Mouse (Mus musculus) hematopoietic stem cell, adult 5-6 weeks (primary cell): ENCODE measurements around the gene AI837181. TPM values are rescaled to one million over a fixed set of nuclear protein-coding genes. Genes with fewer than 3 reads are reported as not detected.
A peak's percentile ranks its signal among the peaks of the same experiment; 100 is the strongest.

Experiments used
- ATAC-seq, 2 experiments: fragments of 125-278 bp in 1 of 2; replicated peaks in 1 of 2; 2 replicates each; pipeline ENCODE4 v1.8.0; 2016 to 2017; ENCODE audit warnings: inconsistent platforms in 2 of 2, mild to moderate bottlenecking in 2 of 2, moderate number of reproducible peaks in 2 of 2, low read depth in 1 of 2, moderate TSS enrichment in 1 of 2; ENCODE audit not compliant: low FRiP score in 2 of 2, poor library complexity in 2 of 2, severe bottlenecking in 2 of 2, insufficient read depth in 1 of 2, low TSS enrichment in 1 of 2
- total RNA-seq: library from RNA; stranded (forward); fragments of 172-1452, 232-1000 nt; gene quantifications from 2 replicates; pipeline ENCODE4 v1.2.3, GENCODE M21; 2017

AI837181 gene
- total RNA-seq, 1 experiment from 2014 or later, result 14.3 TPM

DNA sequence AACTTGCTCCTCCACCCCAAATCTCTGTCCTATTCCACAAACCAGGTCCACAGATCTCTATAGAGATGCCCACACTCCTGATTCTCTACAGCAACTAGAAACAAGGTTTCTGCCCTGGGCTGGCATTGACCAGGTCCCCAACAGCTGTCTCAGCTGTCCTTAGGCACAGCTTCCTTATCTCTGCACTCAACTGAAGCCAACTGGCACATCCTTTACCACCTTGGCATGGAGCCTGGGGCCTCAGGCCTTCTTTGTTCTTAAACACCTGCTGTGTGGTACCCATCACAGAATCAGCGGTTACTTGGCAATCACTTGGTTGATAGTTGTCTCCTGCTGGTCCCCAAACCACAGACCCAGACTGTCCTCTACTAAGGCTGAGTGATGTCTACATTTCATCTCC is 5.5 kb downstream of the AI837181 start:
- ATAC-seq, result no peak

DNA sequence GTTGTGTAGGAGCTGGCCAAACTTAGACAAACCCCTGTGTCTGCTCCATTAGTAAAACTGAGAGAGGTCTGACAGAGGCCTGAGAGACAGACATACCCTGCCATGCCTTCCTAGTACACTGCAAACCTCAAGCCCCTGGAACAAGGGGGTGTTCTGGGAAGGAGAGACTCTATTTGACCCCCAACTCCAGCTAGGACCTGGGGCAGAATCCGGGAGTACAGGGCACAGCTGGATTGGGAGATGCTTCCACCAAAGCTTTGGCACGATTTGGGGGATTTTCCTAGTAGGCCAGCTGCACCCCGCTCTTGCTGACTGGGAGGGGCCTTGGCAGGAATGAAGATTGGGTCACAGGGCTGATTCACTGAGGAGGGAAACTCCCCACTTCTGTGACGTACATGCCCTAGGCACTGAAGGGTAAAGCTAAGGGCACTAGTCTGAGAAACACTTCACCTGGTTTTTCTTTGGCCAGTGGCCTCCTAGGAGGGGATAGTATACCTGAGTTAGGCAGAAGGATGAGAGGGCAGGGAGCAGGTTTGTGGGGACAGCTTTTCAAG is 7.0 kb downstream of the AI837181 start:
- ATAC-seq, result no peak

GRCm38 (mm10) chr19:5432992-5433852 is 8.3 kb downstream of the AI837181 start:
- ATAC-seq, result peak; percentile 63 to 76

GRCm38 (mm10) chr19:5433951-5434350 is 9.0 kb downstream of the AI837181 start:
- no peak for ATAC-seq

- ATAC-seq, result peak in 1 of 2 experiments; percentile 11; a peak in 1 of 4 replicates
Measured at GRCm38 (mm10) chr19:5444371-5444908, 19.5 kb downstream of the AI837181 start.

- no peak for ATAC-seq
Measured at GRCm38 (mm10) chr19:5444954-5445353, 20.0 kb downstream of the AI837181 start.

GRCm38 (mm10) chr19:5445747-5446146 is 20.8 kb downstream of the AI837181 start:
- ATAC-seq, result no peak

GRCm38 (mm10) chr19:5447515-5448353 is 22.8 kb downstream of the AI837181 start, which contains the start of gene Fosl1:
Gene Fosl1, plus strand, starts transcription at chr19:5447547.
- peak; percentile 79 to 82 for ATAC-seq

DNA sequence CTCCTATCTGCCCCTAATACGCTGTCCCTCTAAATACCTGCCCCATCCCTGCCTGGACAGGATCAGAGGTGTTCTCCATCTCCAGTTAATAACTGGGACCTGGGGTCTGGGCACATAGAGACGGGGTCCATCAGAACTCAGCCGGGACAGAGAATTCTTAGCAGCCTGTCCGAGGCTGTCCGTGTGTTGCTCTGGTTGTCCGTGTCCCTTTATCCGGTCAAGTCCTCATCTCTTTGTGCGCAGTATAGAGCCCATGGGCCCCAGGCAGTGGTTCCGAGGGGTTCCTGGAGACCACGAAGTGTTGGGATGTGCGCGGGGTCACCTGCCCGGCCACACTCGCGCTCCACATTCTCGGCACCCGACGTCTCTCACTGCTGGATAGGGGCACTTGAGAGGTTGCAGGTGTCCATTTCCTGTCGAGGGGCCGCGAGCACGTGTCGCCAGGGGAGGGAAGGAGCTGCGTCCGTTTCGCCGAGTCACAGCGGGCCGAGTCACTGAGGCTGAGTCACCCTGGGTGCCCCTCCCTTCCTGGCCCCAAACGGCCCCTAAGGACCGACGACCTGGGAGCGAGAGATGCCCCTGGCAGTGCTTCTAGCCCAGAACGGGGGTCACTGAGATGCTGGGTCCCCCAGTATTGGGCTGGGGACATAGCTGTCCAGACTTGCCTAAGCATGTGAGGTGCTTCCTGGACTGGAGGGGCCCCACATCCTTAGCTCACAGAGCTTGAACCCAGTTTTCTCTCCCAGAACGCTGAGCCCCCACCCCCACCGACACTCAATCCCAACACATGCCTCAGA is 23.6 kb downstream of the AI837181 start:
- ATAC-seq, result peak; percentile 38 to 63; a peak in 2 of 4 replicates

- no peak for ATAC-seq
Measured at GRCm38 (mm10) chr19:5449673-5450072, 24.7 kb downstream of the AI837181 start.

DNA sequence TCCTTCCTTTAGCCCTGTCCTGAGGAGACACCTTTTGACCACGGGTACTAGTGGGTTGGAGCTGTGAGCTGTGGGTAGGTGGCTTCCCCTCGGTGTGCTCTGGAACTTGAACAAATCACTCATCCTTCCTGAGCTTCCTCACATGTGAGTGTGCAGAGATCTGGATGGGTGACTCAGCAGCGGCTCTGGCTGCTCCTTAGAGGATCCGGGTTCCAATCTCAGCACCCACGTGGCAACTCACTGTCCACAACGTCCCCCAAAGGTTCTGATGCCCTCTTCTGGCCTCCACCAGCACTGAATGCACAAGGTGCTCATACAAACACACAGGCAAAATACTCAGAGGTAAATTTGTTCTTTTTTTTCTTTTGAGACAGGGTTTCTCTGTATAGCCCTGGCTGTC is 26.8 kb downstream of the AI837181 start:
- ATAC-seq, result no peak

DNA sequence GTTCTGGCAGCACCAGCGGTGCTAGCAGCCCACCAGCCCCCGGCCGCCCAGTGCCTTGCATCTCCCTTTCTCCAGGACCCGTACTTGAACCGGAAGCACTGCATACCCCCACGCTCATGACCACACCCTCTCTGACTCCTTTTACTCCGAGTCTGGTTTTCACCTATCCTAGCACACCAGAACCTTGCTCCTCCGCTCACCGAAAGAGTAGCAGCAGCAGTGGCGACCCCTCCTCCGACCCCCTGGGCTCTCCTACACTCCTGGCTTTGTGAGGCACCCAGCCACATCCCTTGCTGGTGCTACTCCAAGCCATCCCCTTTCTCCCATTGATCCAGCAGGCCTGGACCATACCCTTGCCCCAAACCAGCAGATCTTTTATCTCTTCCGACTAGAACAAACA is 30.1 kb downstream of the AI837181 start:
- ATAC-seq, result no peak

DNA sequence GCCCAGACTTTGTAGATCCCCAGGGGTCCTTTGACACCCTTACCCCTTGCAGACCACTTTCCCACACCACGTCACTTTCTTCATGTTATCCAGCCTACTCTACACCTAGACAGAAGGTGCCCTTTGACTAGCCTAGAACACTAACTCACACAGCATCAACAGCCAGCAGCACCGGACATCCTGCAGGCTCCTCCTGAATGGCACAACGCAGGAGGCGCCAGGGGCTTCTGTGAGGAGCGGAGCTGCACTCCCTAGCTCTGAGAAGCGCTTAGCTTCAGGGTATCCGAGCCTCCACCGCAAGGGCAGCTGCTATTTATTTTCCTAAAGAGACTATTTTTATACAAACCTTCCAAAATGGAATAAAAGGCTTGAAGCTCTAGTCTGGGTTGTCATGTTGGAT is 30.6 kb downstream of the AI837181 start:
- ATAC-seq, result no peak

DNA sequence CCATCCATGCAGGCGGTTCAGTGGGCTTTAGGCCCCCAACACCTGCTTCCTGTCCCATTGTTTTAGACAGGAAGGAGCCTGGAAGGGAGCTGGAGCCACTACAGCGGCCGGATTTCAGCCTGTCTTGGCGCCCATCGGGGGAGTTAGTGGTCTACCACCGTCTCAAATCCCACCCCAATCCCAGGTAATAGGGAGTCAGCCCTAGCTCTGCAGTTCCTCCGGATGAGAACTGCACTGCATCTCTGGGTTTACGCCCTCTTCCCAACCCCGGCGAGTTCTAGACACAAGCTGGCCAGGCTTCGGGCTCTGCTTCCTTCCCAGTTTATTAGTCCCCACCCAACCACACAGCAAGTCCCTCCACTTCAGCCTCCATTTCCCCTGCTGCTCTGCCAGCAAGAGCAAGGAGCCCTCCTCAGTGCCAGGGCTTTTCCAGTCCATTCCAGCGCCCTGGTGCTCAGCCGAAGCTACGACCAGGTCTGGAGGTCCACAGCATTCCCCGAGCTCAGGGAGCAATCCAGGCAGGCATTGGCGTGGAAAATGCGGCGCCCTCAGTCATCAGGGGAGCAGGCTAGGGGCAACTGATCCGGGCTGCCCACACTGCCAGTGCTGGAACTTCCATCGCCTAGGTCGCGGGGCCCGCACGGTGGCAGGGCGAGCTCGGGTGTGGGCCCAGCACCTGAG is 31.4 kb downstream of the AI837181 start:
- no peak for ATAC-seq

GRCm38 (mm10) chr19:5456922-5457745 is 32.2 kb downstream of the AI837181 start:
- peak; percentile 80 to 81 for ATAC-seq
